Mouse (Mus musculus) neural tube, embryonic 14.5 days (tissue): Measurements from ENCODE around the gene Pikfyve. TPM values are rescaled to one million over a fixed set of nuclear protein-coding genes. Genes with fewer than 3 reads are reported as not detected.

Source experiments
- ATAC-seq: fragments of 200-750 bp; cut with Nextera tagmentation; 2 replicates; pipeline ENCODE4 v1.8.0; 2017; ENCODE audit warnings: low read depth, mild to moderate bottlenecking, moderate TSS enrichment, moderate library complexity
- H3K27ac ChIP-seq: fragments of 300-500 bp; sonication (generic); 2 replicates; pipeline ENCODE4 v1.5.1; 2014; ENCODE audit warnings: low read depth, mild to moderate bottlenecking, control low read depth, low read length, moderate library complexity, mixed read lengths
- H3K27me3 ChIP-seq: fragments of 300-500 bp; sonication (generic); 2 replicates; pipeline ENCODE4 v1.6.1; 2014; ENCODE audit warnings: low read length; ENCODE audit not compliant: control insufficient read depth, insufficient read depth
- H3K36me3 ChIP-seq: fragments of 300-500 bp; sonication (generic); 2 replicates; pipeline ENCODE4 v1.6.1; 2014; ENCODE audit warnings: low read length, mixed read lengths; ENCODE audit not compliant: control insufficient read depth, insufficient read depth
- H3K4me1 ChIP-seq: fragments of 300-500 bp; sonication (generic); 2 replicates; pipeline ENCODE4 v1.6.1; 2014; ENCODE audit warnings: low read length; ENCODE audit not compliant: control insufficient read depth, insufficient read depth
- H3K4me2 ChIP-seq: fragments of 300-500 bp; sonication (generic); 2 replicates; pipeline ENCODE4 v1.6.1; 2014; ENCODE audit warnings: mild to moderate bottlenecking, low read depth, low read length, control low read depth
- H3K4me3 ChIP-seq: fragments of 300-500 bp; sonication (generic); 2 replicates; pipeline ENCODE4 v1.5.1; 2014; ENCODE audit warnings: low read depth, low read length, control low read depth, mixed read lengths
- H3K9ac ChIP-seq: fragments of 300-500 bp; sonication (generic); replicated peaks from 2 replicates; pipeline ENCODE4 v1.6.1; 2014; ENCODE audit warnings: low read depth, mild to moderate bottlenecking, control low read depth, low read length, mixed read lengths
- H3K9me3 ChIP-seq: fragments of 300-500 bp; sonication (generic); 2 replicates; pipeline ENCODE4 v1.6.1; 2016; ENCODE audit warnings: low read length; ENCODE audit not compliant: control insufficient read depth
- WGBS: fragments of 180-500 bp; shearing (Covaris S2); extraction: QIAGEN DNeasy Blood & Tissue Kit; methylation state at CpG from one replicate; pipeline ENCODE4 v1.1.7; 2014; 5-methylcytosine and 5-hydroxymethylcytosine counted together
- polyA plus RNA-seq: library from polyadenylated mRNA; unstranded; fragments of >200 nt; fragmentation: Nextera tagmentation; extraction: Ambion mirVana; gene quantifications from 2 replicates; pipeline ENCODE4 v1.2.1, GENCODE M21; 2014

Pikfyve gene
- polyA plus RNA-seq, 1 experiment from 2014 or later = 22.3 TPM

DNA sequence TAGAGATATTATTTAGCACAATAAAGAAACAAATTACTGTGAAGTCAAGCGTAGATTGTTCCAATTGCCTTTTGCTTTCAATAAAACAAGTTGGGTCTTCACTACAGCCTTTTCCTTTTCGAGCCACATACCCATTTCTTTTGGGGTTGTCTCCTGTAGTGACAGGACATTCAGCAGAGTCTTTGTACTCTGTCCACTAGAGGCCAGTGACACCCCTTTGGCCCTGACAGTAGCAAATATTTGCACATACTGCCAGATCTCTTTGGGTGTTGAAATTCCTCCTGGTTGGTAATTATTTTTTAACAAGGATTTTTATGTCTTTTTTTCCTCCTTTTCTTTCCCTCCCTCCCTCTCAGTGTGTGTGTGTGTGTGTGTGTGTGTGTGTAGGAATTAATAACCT lies 126.4 kb downstream of the Pikfyve start:
- Histone ChIP-seq H3K4me1 (peaks cover 7% of the 10 kb centered on the region; the same call in 1 of the 2 replicates), H3K9ac (no peak overlapping the region), H3K4me2 (no peak overlapping the region), H3K9me3 (no peaks in the 10 kb centered on the region), H3K27me3 (0 out of 2 replicates have a peak, but pooled peaks cover 3% of the 10 kb centered on the region), H3K27ac (no peak overlapping the region), H3K4me3 (no peak overlapping the region), H3K36me3 (no peaks in the 10 kb centered on the region)
- WGBS = 49% methylated on average over 2 of the region's 2 CpGs
- no peak for ATAC-seq

- Histone ChIP-seq H3K27ac (no peak overlapping the region), H3K9me3 (no peaks in the 10 kb centered on the region), H3K9ac (no peak overlapping the region), H3K4me3 (no peak overlapping the region), H3K4me2 (peak overlapping the region; percentile 26; the same call in 1 of the 2 replicates), H3K36me3 (no peaks in the 10 kb centered on the region), H3K27me3 (0 out of 2 replicates have a peak, but pooled peaks cover 3% of the 10 kb centered on the region), H3K4me1 (peaks cover 7% of the 10 kb centered on the region; the same call in 1 of the 2 replicates)
- WGBS = 28% methylated on average over 13 of the region's 13 CpGs
- ATAC-seq = peak; percentile 78
These were observed 127.9 kb downstream of the Pikfyve start for GRCm38 (mm10) chr1:65314054-65315021.

- Histone ChIP-seq H3K9me3 (no peaks in the 10 kb centered on the region), H3K4me3 (no peak overlapping the region), H3K36me3 (no peaks in the 10 kb centered on the region), H3K9ac (no peak overlapping the region), H3K4me2 (peak overlapping the region; percentile 26; the same call in 1 of the 2 replicates), H3K27ac (no peak overlapping the region), H3K4me1 (peaks cover 7% of the 10 kb centered on the region; the same call in 1 of the 2 replicates), H3K27me3 (0 out of 2 replicates have a peak, but pooled peaks cover 3% of the 10 kb centered on the region)
- 53% methylated on average over 8 of the region's 8 CpGs for WGBS
- peak; percentile 16 for ATAC-seq
These were observed 128.5 kb downstream of the Pikfyve start for GRCm38 (mm10) chr1:65315022-65315407.

Other genes starting within 250 kb of the Pikfyve start
- gene Plekhm3, start 229.9 kb upstream of the Pikfyve start, polyA plus RNA-seq = 13.9 and 15.6 TPM in 2 replicates
- not detected in 2 replicates for gene Akr1cl, start 153.9 kb upstream of the Pikfyve start, polyA plus RNA-seq
- gene Cryge, start 135.5 kb upstream of the Pikfyve start, polyA plus RNA-seq = not detected in 2 replicates
- gene Crygd, start 123.2 kb upstream of the Pikfyve start, polyA plus RNA-seq = not detected in 2 replicates
- not detected in 2 replicates for gene Crygc, start 113.0 kb upstream of the Pikfyve start, polyA plus RNA-seq
- 0.68 and 1.1 TPM in 2 replicates for gene Crygb, start 104.4 kb upstream of the Pikfyve start, polyA plus RNA-seq
- not detected in 2 replicates for gene Cryga, start 83.3 kb upstream of the Pikfyve start, polyA plus RNA-seq
- gene Gm28845, start 67.1 kb upstream of the Pikfyve start, polyA plus RNA-seq = not detected in 2 replicates
- gene D630023F18Rik, start 63.5 kb upstream of the Pikfyve start, polyA plus RNA-seq = 0.76 and 1.0 TPM in 2 replicates
- gene Idh1, start 183 bp upstream of the Pikfyve start, polyA plus RNA-seq = 492 and 510 TPM in 2 replicates
- gene Pth2r, start 95.4 kb downstream of the Pikfyve start, polyA plus RNA-seq = 3.8 and 7.4 TPM in 2 replicates